Mouse (Mus musculus) hematopoietic stem cell, adult 5-6 weeks (primary cell): ENCODE results near the gene Nrf1. TPM values are rescaled to one million over a fixed set of nuclear protein-coding genes. Genes with fewer than 3 reads are reported as not detected.

Experiments
- ATAC-seq, 2 experiments: fragments of 125-278 bp in 1 of 2; replicated peaks in 1 of 2; 2 replicates each; pipeline ENCODE4 v1.8.0; 2016 to 2017; ENCODE audit warnings: inconsistent platforms in 2 of 2, mild to moderate bottlenecking in 2 of 2, moderate number of reproducible peaks in 2 of 2, low read depth in 1 of 2, moderate TSS enrichment in 1 of 2; ENCODE audit not compliant: low FRiP score in 2 of 2, poor library complexity in 2 of 2, severe bottlenecking in 2 of 2, insufficient read depth in 1 of 2, low TSS enrichment in 1 of 2
- total RNA-seq: library from RNA; stranded (forward); fragments of 172-1452, 232-1000 nt; gene quantifications from 2 replicates; pipeline ENCODE4 v1.2.3, GENCODE M21; 2017

Nrf1 gene
- total RNA-seq, 1 experiment from 2014 or later = 82.8 TPM

DNA sequence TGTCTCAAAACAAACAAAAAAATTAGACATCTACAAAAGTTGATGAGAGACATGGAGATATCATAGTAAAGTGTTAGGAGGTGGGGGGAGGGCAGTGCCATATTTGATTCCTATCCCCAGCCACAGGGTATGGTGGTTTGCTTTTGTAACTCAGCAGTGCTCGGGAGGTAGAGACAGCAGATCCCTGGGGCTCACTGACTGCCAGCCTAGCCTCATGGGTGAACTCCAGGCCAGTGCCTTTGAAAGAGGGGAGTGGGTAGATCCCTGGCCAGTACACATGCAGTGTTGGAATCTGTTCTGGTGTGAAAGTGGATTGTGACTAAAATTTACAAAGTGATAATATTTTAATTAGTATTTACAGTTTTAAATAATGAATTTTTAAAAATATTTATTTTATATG lies 75.6 kb downstream of the Nrf1 start:
- ATAC-seq = no peak

DNA sequence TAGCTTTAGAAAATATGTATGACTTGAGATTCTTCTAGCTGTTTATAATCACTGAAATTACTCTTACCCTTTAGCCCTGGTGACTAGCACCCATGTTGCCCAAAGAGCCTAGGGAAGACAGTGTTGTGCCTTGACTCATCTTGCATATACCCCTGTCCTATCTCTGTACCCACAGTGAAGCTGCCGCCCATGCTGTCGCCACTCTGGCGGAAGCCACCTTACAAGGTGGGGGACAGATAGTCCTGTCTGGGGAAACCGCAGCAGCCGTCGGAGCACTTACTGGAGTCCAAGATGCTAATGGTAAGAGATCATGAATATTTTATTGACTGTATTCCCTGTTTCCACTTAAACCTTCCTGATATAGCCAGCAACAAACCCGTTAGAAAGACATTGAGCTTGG lies 78.3 kb downstream of the Nrf1 start:
- no peak for ATAC-seq

DNA sequence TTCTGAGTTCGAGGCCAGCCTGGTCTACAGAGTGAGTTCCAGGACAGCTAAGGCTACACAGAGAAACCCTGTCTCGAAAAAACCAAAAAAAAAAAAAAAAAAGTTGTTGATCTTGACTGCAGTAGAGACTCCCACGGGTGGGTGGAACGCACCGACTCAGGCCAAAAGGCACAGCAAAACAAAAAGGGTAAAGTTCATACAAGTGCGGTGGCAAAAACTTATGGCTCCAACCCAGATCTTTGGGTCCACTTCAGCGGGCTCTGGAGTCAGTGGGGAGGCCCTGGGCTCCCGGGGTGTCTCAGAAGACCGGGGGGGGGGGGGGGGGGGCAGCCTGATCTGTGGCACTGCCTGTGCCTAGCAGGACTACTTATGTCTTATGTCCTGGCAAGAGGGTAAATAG lies 79.0 kb downstream of the Nrf1 start:
- no peak for ATAC-seq

DNA sequence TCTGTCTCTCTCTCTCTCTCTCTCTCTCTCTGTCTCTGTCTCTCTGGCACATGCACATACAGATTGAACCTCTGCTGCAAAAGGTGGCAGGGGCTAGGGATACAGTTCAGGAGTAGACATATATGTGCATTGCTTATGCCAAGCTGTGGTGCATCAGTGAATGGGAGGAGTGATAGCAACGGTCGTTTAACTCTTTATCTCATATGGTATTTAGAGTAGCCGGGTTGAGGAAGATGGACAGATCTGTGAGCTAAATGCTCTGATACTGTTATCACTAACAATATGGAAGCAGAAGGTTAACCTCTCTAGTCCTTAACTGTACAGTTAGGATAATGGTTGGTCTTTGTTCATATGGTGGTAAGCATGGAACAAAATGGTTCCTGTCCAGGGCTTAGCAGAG lies 84.6 kb downstream of the Nrf1 start:
- ATAC-seq = no peak

- ATAC-seq = peak; percentile 70
Observed at GRCm38 (mm10) chr6:30135590-30135989, 87.8 kb downstream of the Nrf1 start.

- ATAC-seq = no peak
Observed at GRCm38 (mm10) chr6:30137227-30137626, 89.4 kb downstream of the Nrf1 start.

DNA sequence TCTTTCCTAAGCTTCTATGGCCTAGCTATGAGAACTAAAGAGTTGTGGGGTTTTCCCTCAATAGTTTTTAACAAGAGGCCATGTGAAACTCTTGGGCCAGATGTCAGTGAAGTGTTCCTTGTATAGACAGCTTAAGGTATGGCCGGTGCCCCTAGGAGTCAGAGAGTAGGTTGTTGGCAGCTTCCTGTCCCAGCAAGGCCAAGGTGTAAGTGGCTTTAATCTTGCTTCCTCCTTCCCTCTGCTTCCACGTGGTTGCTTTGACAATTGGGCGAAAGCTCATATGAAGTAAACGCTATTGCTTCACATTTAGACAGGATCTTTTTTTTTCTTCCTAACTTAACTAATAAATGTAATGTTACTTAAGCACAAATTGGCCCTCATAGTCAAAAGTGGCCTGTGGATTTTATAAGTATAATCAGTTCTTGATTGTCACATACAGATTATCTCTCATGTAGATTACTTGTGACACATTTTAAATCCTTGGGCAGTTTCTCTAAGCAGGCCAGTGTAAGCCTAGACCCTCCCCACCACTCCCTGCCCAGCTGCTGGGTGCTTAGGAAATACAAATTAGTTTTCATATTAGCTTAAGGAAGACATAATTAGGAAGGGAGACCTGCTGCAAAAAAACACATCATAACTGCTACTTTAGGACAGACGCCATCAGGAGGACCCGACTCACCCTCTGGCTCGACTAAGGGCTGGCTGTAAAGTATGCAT lies 91.7 kb downstream of the Nrf1 start:
- ATAC-seq = no peak

GRCm38 (mm10) chr6:30143263-30143662 lies 95.5 kb downstream of the Nrf1 start:
- no peak for ATAC-seq

GRCm38 (mm10) chr6:30147058-30147457 lies 99.3 kb downstream of the Nrf1 start:
- ATAC-seq = no peak; a peak in 2 of 4 replicates

DNA sequence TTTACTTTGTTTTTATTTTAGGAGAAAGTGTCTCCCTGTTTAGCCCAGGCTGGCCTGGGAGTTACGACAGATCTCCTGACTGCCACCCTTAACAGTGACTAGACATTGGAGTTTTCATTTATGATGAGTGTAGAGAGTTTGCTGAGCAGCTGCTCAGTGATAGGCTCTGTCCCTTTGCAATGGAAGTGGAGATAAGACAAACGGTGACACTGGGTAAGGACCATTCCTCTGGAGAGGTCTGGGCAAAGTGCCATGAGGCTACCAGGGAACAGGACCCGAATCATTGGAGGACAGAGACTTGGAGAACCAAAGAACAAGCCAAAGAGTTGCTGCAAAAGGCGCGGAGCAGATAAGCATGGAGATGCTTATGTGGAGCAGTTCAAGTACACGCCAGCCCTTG lies 100.0 kb downstream of the Nrf1 start:
- peak in 1 of 2 experiments; percentile 53; a peak in 2 of 4 replicates for ATAC-seq

GRCm38 (mm10) chr6:30150471-30150870 lies 102.7 kb downstream of the Nrf1 start:
- no peak for ATAC-seq

- no peak for ATAC-seq
Observed at GRCm38 (mm10) chr6:30152163-30152562, 104.4 kb downstream of the Nrf1 start.

- ATAC-seq = no peak
Observed at GRCm38 (mm10) chr6:30152649-30153048, 104.9 kb downstream of the Nrf1 start.

DNA sequence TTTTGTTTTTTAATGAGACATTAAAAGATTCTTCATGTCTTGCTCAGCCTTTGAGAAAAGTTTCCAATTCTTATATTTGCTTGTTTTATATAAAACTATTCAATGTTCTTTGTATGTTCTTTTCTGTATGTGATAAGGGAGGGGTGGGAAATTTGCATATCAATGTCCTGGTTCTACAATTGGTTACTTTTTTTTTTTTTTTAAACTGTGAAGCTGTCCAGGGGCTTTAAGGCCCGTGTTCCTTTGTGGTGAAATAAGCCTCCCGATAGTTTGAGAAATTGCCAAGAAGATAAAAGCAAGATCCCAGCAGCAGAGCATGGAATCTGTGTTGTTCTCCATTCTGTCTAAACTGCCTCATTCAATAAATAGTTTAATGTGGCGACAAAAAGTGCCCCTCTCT lies 105.3 kb downstream of the Nrf1 start:
- no peak for ATAC-seq

GRCm38 (mm10) chr6:30153733-30154415 lies 106.1 kb downstream of the Nrf1 start:
- ATAC-seq = no peak

DNA sequence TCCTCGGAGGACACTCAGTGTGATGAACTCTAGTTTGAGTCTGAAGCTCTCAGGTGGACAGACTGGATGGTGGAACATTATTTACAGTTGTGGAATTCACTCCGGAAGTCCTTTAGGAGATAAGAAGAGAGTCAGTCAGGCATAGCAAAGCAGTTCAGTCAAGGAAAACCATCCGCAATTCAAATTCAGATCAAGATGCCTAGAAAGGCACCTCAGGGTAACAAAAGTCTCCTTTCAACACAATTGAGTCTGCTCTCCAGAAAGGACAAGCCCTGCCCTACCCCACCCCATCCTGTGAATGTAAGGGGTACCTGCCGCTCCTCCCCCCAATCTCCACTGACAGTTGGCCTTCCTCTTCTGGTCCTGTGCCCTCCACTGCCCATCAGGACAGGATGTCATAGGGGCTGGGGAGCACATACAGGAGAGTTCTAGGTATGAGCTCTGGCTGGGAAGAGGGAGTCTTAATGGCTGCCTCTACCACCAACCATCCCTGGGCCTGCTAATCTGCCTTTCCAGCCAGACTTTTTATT lies 111.8 kb downstream of the Nrf1 start:
- no peak for ATAC-seq

- no peak for ATAC-seq
Observed at GRCm38 (mm10) chr6:30160408-30160807, 112.6 kb downstream of the Nrf1 start.

DNA sequence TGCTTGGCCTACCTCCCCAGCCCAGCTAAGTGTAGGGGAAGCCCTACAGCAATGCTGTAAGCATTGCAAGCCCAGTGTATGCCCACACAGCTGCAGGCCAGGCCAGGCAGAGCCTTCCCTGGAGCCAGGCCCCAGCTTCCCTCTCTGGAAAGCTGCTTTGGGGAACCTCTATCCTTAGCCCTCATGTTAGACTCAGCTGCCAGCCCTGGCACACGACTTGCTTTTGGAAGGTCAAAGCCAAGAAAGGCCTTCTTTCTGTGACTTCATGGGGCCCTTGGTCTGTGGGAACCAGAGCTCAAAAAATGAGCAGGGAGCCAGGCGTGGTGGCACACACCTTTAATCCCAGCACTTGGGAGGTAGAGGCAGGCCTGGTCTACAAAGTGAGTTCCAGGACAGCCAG lies 113.8 kb downstream of the Nrf1 start:
- ATAC-seq = no peak

GRCm38 (mm10) chr6:30162091-30162490 lies 114.3 kb downstream of the Nrf1 start:
- no peak for ATAC-seq
